Mouse (Mus musculus): ENCODE data around the gene Hid1. TPM values are rescaled to one million over a fixed set of nuclear protein-coding genes. Genes with fewer than 3 reads are reported as not detected.
A peak's percentile ranks its signal among the peaks of the same experiment; 100 is the strongest.
"Not testable (repeated sequence)": the region's sequence is repeated elsewhere in the genome, so short reads cannot be mapped to it uniquely, and the experiment has no call there.

The Hid1 gene
- polyA plus RNA-seq, 1 experiment from 2014 or later, result 67.2 TPM

DNA sequence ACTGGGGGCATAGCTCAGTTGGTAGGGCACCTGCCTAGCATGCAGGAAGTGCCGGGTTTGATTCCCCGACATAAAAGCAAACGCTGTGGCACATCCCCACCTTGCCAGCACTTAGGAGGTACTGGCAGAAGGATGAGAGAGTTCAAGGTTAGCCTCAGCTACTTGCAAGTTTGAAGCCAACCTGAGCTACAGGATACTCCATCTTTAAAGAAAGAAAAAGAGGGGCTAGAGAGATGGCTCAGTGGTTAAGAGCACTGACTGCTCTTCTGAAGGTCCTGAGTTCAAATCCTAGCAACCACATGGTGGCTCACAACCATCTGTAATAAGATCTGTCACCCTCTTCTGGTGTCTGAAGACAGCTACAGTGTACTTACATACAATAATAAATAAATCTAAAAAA is 19.3 kb upstream of the Hid1 start:
- H3K36me3 ChIP-seq (replicated peaks); H3K4me2 ChIP-seq; H3K9me3 ChIP-seq; H3K9ac ChIP-seq; ATAC-seq (replicated peaks); H3K4me3 ChIP-seq; H3K27ac ChIP-seq; H3K27me3 ChIP-seq (replicated peaks): not testable (repeated sequence)
- 90% methylated on average over 3 of the region's 3 CpGs for WGBS
- H3K4me1 ChIP-seq, result peaks cover 38% of the 10 kb centered on the region

GRCm38 (mm10) chr11:115384587-115384986 is 17.0 kb upstream of the Hid1 start:
- WGBS, result 82% methylated on average over 5 of the region's 5 CpGs
- H3K27ac ChIP-seq, result peak overlapping the region; percentile 87; the same call in 1 of the 2 replicates
- no peak for ATAC-seq (replicated peaks)
- peak overlapping the region; percentile 80 for H3K4me2 ChIP-seq
- no peaks in the 10 kb centered on the region for H3K36me3 ChIP-seq (replicated peaks)
- no peaks in the 10 kb centered on the region for H3K27me3 ChIP-seq (replicated peaks)
- H3K4me3 ChIP-seq, result no peak overlapping the region
- H3K9me3 ChIP-seq, result no peaks in the 10 kb centered on the region
- no peak overlapping the region; the same call in 1 of the 2 replicates for H3K9ac ChIP-seq
- peaks cover 44% of the 10 kb centered on the region for H3K4me1 ChIP-seq

DNA sequence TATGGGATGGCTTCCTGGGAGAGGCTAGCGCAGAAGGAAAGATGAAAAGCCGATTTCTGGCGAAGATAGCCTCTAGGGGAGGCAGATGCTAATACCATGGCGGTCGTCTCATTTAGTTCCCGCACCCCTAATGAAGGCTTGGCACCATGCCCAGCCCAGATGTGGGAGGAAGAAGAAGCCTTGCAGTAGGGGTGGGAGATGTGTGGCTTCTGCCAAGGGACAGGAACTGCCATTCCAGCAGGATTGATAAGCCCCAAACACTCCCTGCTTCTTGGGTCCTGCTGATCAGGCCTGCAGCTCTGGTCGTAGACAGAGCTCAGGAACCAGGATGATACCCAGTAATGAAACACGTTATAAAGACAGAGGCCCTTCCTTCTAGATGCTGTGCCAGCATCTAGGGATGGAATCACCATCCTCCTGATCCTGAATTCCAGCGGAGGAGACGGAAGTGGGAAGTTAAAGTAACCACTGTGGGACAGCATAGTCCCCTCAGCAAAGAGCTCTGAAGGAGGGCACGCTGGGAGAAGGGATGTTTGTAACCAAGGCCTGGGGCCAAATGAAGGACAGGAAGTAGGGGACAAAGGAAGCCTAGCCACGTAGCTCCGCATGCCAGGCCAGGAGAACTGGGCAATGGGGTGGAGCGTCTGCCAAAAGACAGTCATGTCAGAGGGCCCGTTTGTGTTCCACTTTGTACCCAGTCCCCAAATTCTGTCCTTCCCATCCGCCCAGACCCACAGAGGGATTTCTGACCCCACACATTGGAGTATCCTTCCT is 16.3 kb upstream of the Hid1 start:
- Histone ChIP-seq H3K9ac (peak overlapping the region; percentile 81), H3K36me3 (replicated peaks) (no peaks in the 10 kb centered on the region), H3K4me1 (peaks cover 44% of the 10 kb centered on the region), H3K4me2 (peak overlapping the region; percentile 80), H3K27me3 (replicated peaks) (no peaks in the 10 kb centered on the region), H3K27ac (peak overlapping the region; percentile 87), H3K4me3 (peak overlapping the region; percentile 59), H3K9me3 (no peaks in the 10 kb centered on the region)
- ATAC-seq (replicated peaks), result no peak
- WGBS, result 33% methylated on average over 16 of the region's 16 CpGs

- 10% methylated on average over 5 of the region's 5 CpGs for WGBS
- Histone ChIP-seq H3K4me2 (peak overlapping the region; percentile 80), H3K4me1 (peaks cover 44% of the 10 kb centered on the region), H3K4me3 (peak overlapping the region; percentile 59), H3K9ac (peak overlapping the region; percentile 81), H3K27ac (peak overlapping the region; percentile 87), H3K27me3 (replicated peaks) (no peaks in the 10 kb centered on the region), H3K9me3 (no peaks in the 10 kb centered on the region), H3K36me3 (replicated peaks) (no peaks in the 10 kb centered on the region)
- no peak for ATAC-seq (replicated peaks)
These were observed 15.3 kb upstream of the Hid1 start for GRCm38 (mm10) chr11:115382891-115383290.

- ATAC-seq (replicated peaks), result peak; percentile 88
These were observed 14.4 kb upstream of the Hid1 start, which contains the start of gene Cdr2l for GRCm38 (mm10) chr11:115381743-115382539. Cdr2l (plus strand) TSS chr11:115381916.

DNA sequence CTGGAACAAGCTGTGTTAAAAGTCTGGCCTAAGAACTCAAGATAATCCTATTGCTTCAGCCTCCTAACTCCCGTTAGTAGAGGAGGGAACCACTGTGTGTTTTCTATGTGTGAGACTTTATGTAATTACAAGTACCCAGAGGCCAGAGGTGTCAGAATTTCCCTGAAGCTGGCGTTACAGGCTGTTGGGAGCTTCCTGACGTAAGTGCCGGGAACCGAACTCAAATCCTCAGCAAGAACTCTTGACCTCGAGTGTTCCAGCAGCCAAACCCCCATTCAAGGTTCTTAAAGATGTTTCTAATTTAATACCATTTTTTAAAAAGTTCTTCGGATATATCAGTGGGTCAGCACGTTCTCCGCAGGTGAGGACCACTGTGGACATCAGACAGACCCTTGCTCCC is 13.7 kb upstream of the Hid1 start:
- Histone ChIP-seq H3K27me3 (replicated peaks) (no peaks in the 10 kb centered on the region), H3K27ac (peak overlapping the region; percentile 87; the same call in 1 of the 2 replicates), H3K4me3 (peak overlapping the region; percentile 59), H3K36me3 (replicated peaks) (no peaks in the 10 kb centered on the region), H3K4me2 (peak overlapping the region; percentile 80), H3K9me3 (no peaks in the 10 kb centered on the region), H3K4me1 (peaks cover 42% of the 10 kb centered on the region), H3K9ac (0 out of 2 replicates have a peak overlapping the region, but pooled peaks have one; percentile 19)
- 11% methylated on average over 9 of the region's 9 CpGs for WGBS
- ATAC-seq (replicated peaks), result no peak

More at GRCm38 (mm10) chr11:115381743-115382539, 14.4 kb upstream of the Hid1 start, which contains the start of gene Cdr2l:
- peak within 1 kb of the TSS; percentile 80 for H3K4me2 ChIP-seq
- no peaks in the 10 kb centered on the region for H3K9me3 ChIP-seq
- H3K4me3 ChIP-seq, result peak within 1 kb of the TSS; percentile 59
- WGBS, result under 1% methylated on average over 67 of the region's 76 CpGs
- H3K36me3 ChIP-seq (replicated peaks), result no peaks in the 10 kb centered on the region
- H3K27ac ChIP-seq, result peak within 1 kb of the TSS; percentile 87
- H3K9ac ChIP-seq, result peak within 1 kb of the TSS; percentile 81
- peaks cover 44% of the 10 kb centered on the region for H3K4me1 ChIP-seq
- H3K27me3 ChIP-seq (replicated peaks), result no peaks in the 10 kb centered on the region

DNA sequence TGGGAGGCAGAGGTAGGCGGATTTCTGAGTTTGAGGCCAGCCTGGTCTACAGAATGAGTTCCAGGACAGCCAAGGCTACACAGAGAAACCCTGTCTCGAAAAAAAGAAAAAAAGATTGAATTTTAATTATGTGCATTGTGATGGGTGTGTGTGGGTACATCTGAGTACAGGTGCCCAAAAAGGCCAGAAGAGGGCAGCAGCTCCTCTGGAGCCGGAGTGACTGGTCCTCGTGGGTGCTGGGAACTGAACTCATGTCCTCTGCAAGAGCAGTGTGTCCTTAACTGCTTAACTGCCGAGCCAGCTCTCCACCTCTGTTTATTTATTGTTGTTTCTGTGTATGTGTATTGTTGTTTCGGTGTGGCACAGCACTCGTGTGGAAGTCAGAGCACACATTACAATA is 10.3 kb upstream of the Hid1 start:
- H3K27ac ChIP-seq, result no peak overlapping the region
- no peak overlapping the region for H3K4me2 ChIP-seq
- H3K27me3 ChIP-seq (replicated peaks), result no peaks in the 10 kb centered on the region; the same call in 1 of the 2 replicates
- H3K4me3 ChIP-seq, result no peak overlapping the region
- H3K4me1 ChIP-seq, result peaks cover 25% of the 10 kb centered on the region
- H3K36me3 ChIP-seq (replicated peaks), result no peaks in the 10 kb centered on the region
- no peaks in the 10 kb centered on the region for H3K9me3 ChIP-seq
- no peak overlapping the region for H3K9ac ChIP-seq
- no peak for ATAC-seq (replicated peaks)
- 88% methylated on average over 7 of the region's 7 CpGs for WGBS

DNA sequence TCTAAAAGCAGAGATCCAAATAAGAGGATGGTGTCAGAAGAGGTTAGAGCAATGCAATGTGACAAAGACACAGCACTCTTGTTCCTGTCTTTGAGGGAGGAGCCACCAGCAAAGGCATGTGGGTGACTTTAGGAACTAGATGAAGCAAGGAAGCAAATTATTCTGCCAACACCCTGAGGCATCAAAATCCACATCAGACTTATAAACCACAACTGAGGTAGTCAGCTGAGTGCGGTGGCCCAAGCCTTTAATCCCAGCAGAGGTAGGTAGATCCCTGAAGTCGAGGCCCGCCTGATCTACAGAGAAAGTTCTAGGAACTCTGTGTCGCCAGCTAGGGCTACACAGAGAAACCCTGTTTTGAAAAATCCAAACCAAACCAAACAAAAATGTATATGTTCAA is 9.7 kb upstream of the Hid1 start:
- no peak for ATAC-seq (replicated peaks)
- H3K4me1 ChIP-seq, result peaks cover 20% of the 10 kb centered on the region
- no peaks in the 10 kb centered on the region for H3K36me3 ChIP-seq (replicated peaks)
- no peak overlapping the region for H3K27ac ChIP-seq
- no peaks in the 10 kb centered on the region; the same call in 1 of the 2 replicates for H3K27me3 ChIP-seq (replicated peaks)
- no peak overlapping the region for H3K4me2 ChIP-seq
- no peak overlapping the region for H3K4me3 ChIP-seq
- no peak overlapping the region for H3K9ac ChIP-seq
- no peaks in the 10 kb centered on the region for H3K9me3 ChIP-seq
- 94% methylated on average over 4 of the region's 4 CpGs for WGBS

- H3K9ac ChIP-seq, result no peak overlapping the region
- H3K27ac ChIP-seq, result no peak overlapping the region
- H3K4me1 ChIP-seq, result peaks cover 20% of the 10 kb centered on the region
- no peaks in the 10 kb centered on the region for H3K9me3 ChIP-seq
- no peaks in the 10 kb centered on the region for H3K36me3 ChIP-seq (replicated peaks)
- H3K27me3 ChIP-seq (replicated peaks), result no peaks in the 10 kb centered on the region; the same call in 1 of the 2 replicates
- no peak for ATAC-seq (replicated peaks)
- WGBS, result 70% methylated on average over 7 of the region's 7 CpGs
- no peak overlapping the region for H3K4me2 ChIP-seq
- no peak overlapping the region for H3K4me3 ChIP-seq
These were observed 9.2 kb upstream of the Hid1 start for GRCm38 (mm10) chr11:115376722-115377121.

DNA sequence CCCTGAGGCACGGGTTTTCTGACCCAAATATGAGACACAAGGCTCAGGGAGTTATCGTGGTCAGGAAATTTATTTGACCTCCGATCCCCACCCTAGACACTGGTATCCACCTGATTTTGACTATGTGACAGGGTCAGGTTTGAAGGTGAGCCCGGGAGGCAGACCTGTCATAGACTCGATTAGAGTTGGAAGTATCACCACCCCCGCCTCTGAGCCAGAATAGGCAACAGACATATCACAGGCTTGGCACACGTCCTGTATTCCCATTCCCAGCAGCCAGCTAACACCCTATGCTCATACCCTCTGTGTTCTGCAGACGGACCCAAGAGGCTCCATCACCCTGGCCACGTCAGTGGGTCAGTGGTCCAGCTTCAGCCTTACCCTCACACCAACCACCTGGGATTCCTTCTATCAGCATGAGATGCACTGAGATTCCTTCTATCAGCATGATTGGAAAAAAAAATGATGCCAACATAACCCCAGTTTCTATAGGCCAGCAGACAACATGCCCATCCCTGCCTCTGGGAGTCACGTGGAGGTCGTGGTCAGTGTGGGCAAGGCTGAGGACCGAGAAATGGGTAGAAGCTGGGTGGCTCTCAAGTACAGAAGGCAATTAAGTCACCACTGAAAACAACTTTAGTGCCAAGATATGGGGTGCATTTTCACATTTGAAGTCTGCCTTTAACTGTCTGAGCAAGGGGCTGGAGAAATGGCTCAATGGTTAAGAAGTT is 7.3 kb upstream of the Hid1 start:
- WGBS, result 68% methylated on average over 12 of the region's 12 CpGs

GRCm38 (mm10) chr11:115373805-115374694 is 6.5 kb upstream of the Hid1 start:
- H3K4me2 ChIP-seq, result peak overlapping the region; percentile 80
- ATAC-seq (replicated peaks), result peak; percentile 81
- 1% methylated on average over 30 of the region's 30 CpGs for WGBS
- H3K4me3 ChIP-seq, result peak overlapping the region; percentile 44
- peak overlapping the region; percentile 70 for H3K27ac ChIP-seq
- H3K4me1 ChIP-seq, result peaks cover 14% of the 10 kb centered on the region
- peak overlapping the region; percentile 59 for H3K9ac ChIP-seq
- H3K9me3 ChIP-seq, result no peaks in the 10 kb centered on the region
- H3K36me3 ChIP-seq (replicated peaks), result no peaks in the 10 kb centered on the region
- H3K27me3 ChIP-seq (replicated peaks), result peaks cover 6% of the 10 kb centered on the region; the same call in 1 of the 2 replicates

More for the DNA sequence above, 7.3 kb upstream of the Hid1 start:
- peak overlapping the region; percentile 70 for H3K27ac ChIP-seq
- H3K4me1 ChIP-seq, result peaks cover 14% of the 10 kb centered on the region
- ATAC-seq (replicated peaks), result peak; percentile 21; the same call in 1 of the 2 replicates
- peak overlapping the region; percentile 59 for H3K9ac ChIP-seq
- no peaks in the 10 kb centered on the region for H3K36me3 ChIP-seq (replicated peaks)
- peak overlapping the region; percentile 44 for H3K4me3 ChIP-seq
- H3K9me3 ChIP-seq, result no peaks in the 10 kb centered on the region
- no peaks in the 10 kb centered on the region; the same call in 1 of the 2 replicates for H3K27me3 ChIP-seq (replicated peaks)
- peak overlapping the region; percentile 80 for H3K4me2 ChIP-seq

All from midbrain, embryonic 15.5 days (tissue).